Mouse (Mus musculus) liver, embryonic 16.5 days (tissue): ENCODE results near the gene Slc52a3. TPM values are rescaled to one million over a fixed set of nuclear protein-coding genes. Genes with fewer than 3 reads are reported as not detected.

Source experiments
- microRNA counts: library from miRNA; unstranded; fragments of <30 nt; microRNA quantifications from one replicate; lab custom pipeline; 2016
- microRNA-seq: library from miRNA; unstranded; fragments of <30 nt; microRNA quantifications from one replicate; pipeline ENCODE4, GENCODE M21; 2016
- polyA plus RNA-seq: library from polyadenylated mRNA; unstranded; fragments of >200 nt; fragmentation: Nextera tagmentation; extraction: Ambion mirVana; gene quantifications from 2 replicates; pipeline ENCODE4 v1.2.1, GENCODE M21; 2015

The Slc52a3 gene
- polyA plus RNA-seq, 1 experiment from 2014 or later, result 1.1 TPM

MicroRNAs within 50 kb of the gene (microRNA counts, 519-probe panel; counts per million panel counts)
- 60.7 counts per million for microRNA mmu-miR-1953 (lab: Ali Mortazavi, UCI)

Small RNA genes lying within 50 kb of the gene (microRNA-seq; reads per million reads assigned to microRNA genes)
- gene Mir1953, result not detected

Other genes with a start within 250 kb of the Slc52a3 start
- gene Rspo4, start 153.6 kb upstream of the Slc52a3 start, polyA plus RNA-seq, result 0.09 TPM in 1 of 2 replicates, not detected in the other
- 0.06 and 0.11 TPM in 2 replicates for gene Angpt4, start 85.3 kb upstream of the Slc52a3 start, polyA plus RNA-seq
- gene Fam110a, start 16.3 kb upstream of the Slc52a3 start, polyA plus RNA-seq, result 9.2 and 9.6 TPM in 2 replicates
- not detected in 2 replicates for gene Scrt2, start 85.0 kb downstream of the Slc52a3 start, polyA plus RNA-seq
- 8.8 and 9.4 TPM in 2 replicates for gene Srxn1, start 109.0 kb downstream of the Slc52a3 start, polyA plus RNA-seq
- gene Tcf15, start 147.1 kb downstream of the Slc52a3 start, polyA plus RNA-seq, result 0.22 TPM in 1 of 2 replicates, not detected in the other
- 33.5 and 36.4 TPM in 2 replicates for gene Csnk2a1, start 230.3 kb downstream of the Slc52a3 start, polyA plus RNA-seq